Mouse (Mus musculus): ENCODE results near the gene Tsx. TPM values are rescaled to one million over a fixed set of nuclear protein-coding genes. Genes with fewer than 3 reads are reported as not detected.
A peak's percentile ranks its signal among the peaks of the same experiment; 100 is the strongest.
"Not testable (repeated sequence)": the region's sequence is repeated elsewhere in the genome, so short reads cannot be mapped to it uniquely, and the experiment has no call there.

Gene Tsx
- polyA plus RNA-seq, 1 experiment from 2014 or later, result 0.26 TPM

GRCm38 (mm10) chrX:103438023-103438422, 23.8 kb downstream of the Tsx start:
- 13% methylated on average over 9 of the region's 9 CpGs for WGBS
- no peak overlapping the region for H3K9ac ChIP-seq
- H3K4me1 ChIP-seq (replicated peaks), result no peaks in the 10 kb centered on the region
- peaks cover 29% of the 10 kb centered on the region for H3K27me3 ChIP-seq
- no peak overlapping the region for H3K4me3 ChIP-seq
- H3K4me2 ChIP-seq, result no peak overlapping the region
- no peak for ATAC-seq (ENCODE audit: low FRiP score, low read depth)
- H3K9me3 ChIP-seq, result no peaks in the 10 kb centered on the region
- H3K36me3 ChIP-seq, result no peaks in the 10 kb centered on the region
- no peak overlapping the region for H3K27ac ChIP-seq (replicated peaks)

GRCm38 (mm10) chrX:103440803-103441202, 26.5 kb downstream of the Tsx start:
- WGBS, result 0% methylated on average over 1 of the region's 1 CpGs
- Histone ChIP-seq H3K9me3 (no peaks in the 10 kb centered on the region), H3K9ac (no peak overlapping the region), H3K27ac (replicated peaks) (no peak overlapping the region), H3K4me3 (no peak overlapping the region), H3K36me3 (no peaks in the 10 kb centered on the region), H3K27me3 (peaks cover 40% of the 10 kb centered on the region), H3K4me1 (replicated peaks) (no peaks in the 10 kb centered on the region), H3K4me2 (no peak overlapping the region)
- ATAC-seq (ENCODE audit: low FRiP score, low read depth), result no peak

GRCm38 (mm10) chrX:103443755-103444154, 29.5 kb downstream of the Tsx start:
- Histone ChIP-seq H3K4me2 (no peak overlapping the region), H3K27ac (replicated peaks) (no peak overlapping the region), H3K9me3 (no peaks in the 10 kb centered on the region), H3K27me3 (peaks cover 49% of the 10 kb centered on the region), H3K36me3 (no peaks in the 10 kb centered on the region), H3K9ac (no peak overlapping the region), H3K4me3 (no peak overlapping the region), H3K4me1 (replicated peaks) (peaks cover 6% of the 10 kb centered on the region; the same call in 1 of the 2 replicates)
- no peak for ATAC-seq (ENCODE audit: low FRiP score, low read depth)
- WGBS, result 38% methylated on average over 7 of the region's 7 CpGs

- peaks cover 41% of the 10 kb centered on the region for H3K27me3 ChIP-seq
- ATAC-seq (ENCODE audit: low FRiP score, low read depth), result no peak
- H3K4me3 ChIP-seq, result peak overlapping the region; percentile 38
- 11% methylated on average over 34 of the region's 34 CpGs for WGBS
- H3K4me2 ChIP-seq, result peak overlapping the region; percentile 86
- H3K9ac ChIP-seq, result peak overlapping the region; percentile 17; the same call in 1 of the 2 replicates
- H3K9me3 ChIP-seq, result no peaks in the 10 kb centered on the region
- no peaks in the 10 kb centered on the region for H3K36me3 ChIP-seq
- peaks cover 6% of the 10 kb centered on the region; the same call in 1 of the 2 replicates for H3K4me1 ChIP-seq (replicated peaks)
- H3K27ac ChIP-seq (replicated peaks), result no peak overlapping the region
Measured at GRCm38 (mm10) chrX:103447539-103448169, 33.4 kb downstream of the Tsx start.

GRCm38 (mm10) chrX:103448429-103448828, 34.2 kb downstream of the Tsx start:
- WGBS, result 63% methylated on average over 11 of the region's 13 CpGs
- not testable (repeated sequence) for H3K36me3 ChIP-seq; ATAC-seq (ENCODE audit: low FRiP score, low read depth); H3K9ac ChIP-seq; H3K4me1 ChIP-seq (replicated peaks); H3K27ac ChIP-seq (replicated peaks); H3K9me3 ChIP-seq
- Histone ChIP-seq H3K27me3 (peaks cover 41% of the 10 kb centered on the region), H3K4me3 (peak overlapping the region; percentile 38; the same call in 1 of the 2 replicates), H3K4me2 (peak overlapping the region; percentile 86)

- H3K4me3 ChIP-seq; H3K36me3 ChIP-seq; H3K4me1 ChIP-seq (replicated peaks); H3K9me3 ChIP-seq; H3K4me2 ChIP-seq; ATAC-seq (ENCODE audit: low FRiP score, low read depth); H3K9ac ChIP-seq; H3K27ac ChIP-seq (replicated peaks): not testable (repeated sequence)
- peaks cover 37% of the 10 kb centered on the region for H3K27me3 ChIP-seq
- WGBS, result 75% methylated on average over 18 of the region's 27 CpGs
Measured at GRCm38 (mm10) chrX:103448943-103449722, 34.9 kb downstream of the Tsx start.

GRCm38 (mm10) chrX:103452815-103453214, 38.5 kb downstream of the Tsx start:
- no peaks in the 10 kb centered on the region for H3K36me3 ChIP-seq
- no peaks in the 10 kb centered on the region for H3K9me3 ChIP-seq
- H3K9ac ChIP-seq, result no peak overlapping the region
- peaks cover 10% of the 10 kb centered on the region for H3K27me3 ChIP-seq
- H3K4me3 ChIP-seq, result no peak overlapping the region
- no peak overlapping the region for H3K4me2 ChIP-seq
- peaks cover under 1% of the 10 kb centered on the region; the same call in 1 of the 2 replicates for H3K4me1 ChIP-seq (replicated peaks)
- ATAC-seq (ENCODE audit: low FRiP score, low read depth), result no peak
- no peak overlapping the region for H3K27ac ChIP-seq (replicated peaks)
- 80% methylated on average over 6 of the region's 6 CpGs for WGBS

GRCm38 (mm10) chrX:103460056-103460455, 45.8 kb downstream of the Tsx start:
- Histone ChIP-seq H3K9me3 (no peaks in the 10 kb centered on the region), H3K9ac (no peak overlapping the region)

GRCm38 (mm10) chrX:103468998-103469397, 54.7 kb downstream of the Tsx start:
- 70% methylated on average over 2 of the region's 2 CpGs for WGBS
- Histone ChIP-seq H3K27ac (replicated peaks) (no peak overlapping the region), H3K36me3 (no peaks in the 10 kb centered on the region), H3K4me1 (replicated peaks) (no peaks in the 10 kb centered on the region), H3K4me2 (no peak overlapping the region), H3K9me3 (no peaks in the 10 kb centered on the region), H3K9ac (no peak overlapping the region), H3K4me3 (no peak overlapping the region), H3K27me3 (no peaks in the 10 kb centered on the region)
- no peak for ATAC-seq (ENCODE audit: low FRiP score, low read depth)

More at GRCm38 (mm10) chrX:103460056-103460455, 45.8 kb downstream of the Tsx start:
- Histone ChIP-seq H3K27me3 (no peaks in the 10 kb centered on the region), H3K4me2 (no peak overlapping the region), H3K4me3 (no peak overlapping the region), H3K36me3 (no peaks in the 10 kb centered on the region), H3K27ac (replicated peaks) (no peak overlapping the region), H3K4me1 (replicated peaks) (no peaks in the 10 kb centered on the region)
- no peak for ATAC-seq (ENCODE audit: low FRiP score, low read depth)
- 79% methylated on average over 5 of the region's 5 CpGs for WGBS

GRCm38 (mm10) chrX:103472346-103472745, 58.1 kb downstream of the Tsx start:
- Histone ChIP-seq H3K36me3 (no peaks in the 10 kb centered on the region), H3K4me1 (replicated peaks) (no peaks in the 10 kb centered on the region), H3K9me3 (no peaks in the 10 kb centered on the region), H3K4me2 (no peak overlapping the region), H3K27ac (replicated peaks) (no peak overlapping the region), H3K27me3 (no peaks in the 10 kb centered on the region), H3K4me3 (no peak overlapping the region), H3K9ac (no peak overlapping the region)
- 74% methylated on average over 3 of the region's 3 CpGs for WGBS
- no peak for ATAC-seq (ENCODE audit: low FRiP score, low read depth)

All from hindbrain, embryonic 15.5 days (tissue).